Mouse (Mus musculus) liver, embryonic 16.5 days (tissue): ENCODE measurements around the gene Cnpy1. TPM values are rescaled to one million over a fixed set of nuclear protein-coding genes. Genes with fewer than 3 reads are reported as not detected.

ENCODE experiments used
- ATAC-seq: fragments of 200-750 bp; cut with Nextera tagmentation; 2 replicates; pipeline ENCODE4 v1.8.0; 2017; ENCODE audit warnings: low read depth, mild to moderate bottlenecking, moderate number of reproducible peaks, moderate library complexity
- H3K27ac ChIP-seq: fragments of 300-500 bp; sonication (generic); 2 replicates; pipeline ENCODE4 v1.5.1; 2014; ENCODE audit warnings: mild to moderate bottlenecking, low read length
- H3K27me3 ChIP-seq: fragments of 300-500 bp; sonication (generic); 2 replicates; pipeline ENCODE4 v1.6.1; 2014; ENCODE audit warnings: low read depth, low read length, mixed read lengths; ENCODE audit not compliant: control insufficient read depth, insufficient read depth
- H3K36me3 ChIP-seq: fragments of 300-500 bp; sonication (generic); 2 replicates; pipeline ENCODE4 v1.6.1; 2014; ENCODE audit warnings: mild to moderate bottlenecking; ENCODE audit not compliant: control insufficient read depth, insufficient read depth
- H3K4me1 ChIP-seq: fragments of 300-500 bp; sonication (generic); 2 replicates; pipeline ENCODE4 v1.6.1; 2014; ENCODE audit warnings: low read depth, low read length, mixed read lengths; ENCODE audit not compliant: control insufficient read depth
- H3K4me2 ChIP-seq: fragments of 300-500 bp; sonication (generic); 2 replicates; pipeline ENCODE4 v1.6.1; 2014; ENCODE audit warnings: low read depth, low read length, mixed read lengths
- H3K4me3 ChIP-seq: fragments of 300-500 bp; sonication (generic); 2 replicates; pipeline ENCODE4 v1.5.1; 2014; ENCODE audit warnings: low read depth, mild to moderate bottlenecking, low read length
- H3K9ac ChIP-seq: fragments of 300-500 bp; sonication (generic); 2 replicates; pipeline ENCODE4 v1.6.1; 2014; ENCODE audit warnings: low read depth, low read length
- H3K9me3 ChIP-seq: fragments of 300-500 bp; sonication (generic); replicated peaks from 2 replicates; pipeline ENCODE4 v1.6.1; 2016; ENCODE audit warnings: low read length; ENCODE audit not compliant: control insufficient read depth
- WGBS: fragments of 180-500 bp; shearing (Covaris S2); extraction: QIAGEN DNeasy Blood & Tissue Kit; methylation state at CpG from one replicate; pipeline ENCODE4 v1.1.7; 2014; ENCODE audit not compliant: insufficient replicate concordance; 5-methylcytosine and 5-hydroxymethylcytosine counted together
- polyA plus RNA-seq: library from polyadenylated mRNA; unstranded; fragments of >200 nt; fragmentation: Nextera tagmentation; extraction: Ambion mirVana; gene quantifications from 2 replicates; pipeline ENCODE4 v1.2.1, GENCODE M21; 2015

Cnpy1 gene
- polyA plus RNA-seq, 1 experiment from 2014 or later, result not detected

GRCm38 (mm10) chr5:28208726-28209520, 36.7 kb downstream of the Cnpy1 start:
- no peaks in the 10 kb centered on the region for H3K9me3 ChIP-seq
- WGBS, result 11% methylated on average over 20 of the region's 20 CpGs

GRCm38 (mm10) chr5:28207043-28207442, 38.6 kb downstream of the Cnpy1 start:
- no peak overlapping the region for H3K4me3 ChIP-seq
- ATAC-seq, result no peak
- no peaks in the 10 kb centered on the region for H3K9me3 ChIP-seq
- no peak overlapping the region for H3K9ac ChIP-seq
- peaks cover 54% of the 10 kb centered on the region for H3K27me3 ChIP-seq
- no peak overlapping the region for H3K4me2 ChIP-seq
- 56% methylated on average over 4 of the region's 4 CpGs for WGBS
- no peak overlapping the region for H3K27ac ChIP-seq
- no peaks in the 10 kb centered on the region for H3K36me3 ChIP-seq
- no peaks in the 10 kb centered on the region for H3K4me1 ChIP-seq

More at GRCm38 (mm10) chr5:28208726-28209520, 36.7 kb downstream of the Cnpy1 start:
- no peak overlapping the region; the same call in 1 of the 2 replicates for H3K4me3 ChIP-seq
- no peak overlapping the region for H3K27ac ChIP-seq
- no peak overlapping the region for H3K4me2 ChIP-seq
- H3K36me3 ChIP-seq, result no peaks in the 10 kb centered on the region
- H3K9ac ChIP-seq, result no peak overlapping the region
- peaks cover 57% of the 10 kb centered on the region for H3K27me3 ChIP-seq
- ATAC-seq, result no peak
- H3K4me1 ChIP-seq, result no peaks in the 10 kb centered on the region

GRCm38 (mm10) chr5:28206448-28206847, 39.2 kb downstream of the Cnpy1 start:
- Histone ChIP-seq H3K4me1 (no peaks in the 10 kb centered on the region), H3K9me3 (no peaks in the 10 kb centered on the region), H3K4me2 (no peak overlapping the region), H3K27ac (no peak overlapping the region), H3K9ac (no peak overlapping the region), H3K27me3 (peaks cover 48% of the 10 kb centered on the region), H3K36me3 (no peaks in the 10 kb centered on the region), H3K4me3 (no peak overlapping the region)
- WGBS, result 22% methylated on average over 4 of the region's 4 CpGs
- no peak for ATAC-seq

GRCm38 (mm10) chr5:28204678-28205077, 40.9 kb downstream of the Cnpy1 start:
- H3K9me3 ChIP-seq, result no peaks in the 10 kb centered on the region
- H3K4me2 ChIP-seq, result no peak overlapping the region
- H3K27me3 ChIP-seq, result peaks cover 30% of the 10 kb centered on the region
- H3K9ac ChIP-seq, result no peak overlapping the region
- H3K4me3 ChIP-seq, result no peak overlapping the region
- 35% methylated on average over 2 of the region's 2 CpGs for WGBS
- no peaks in the 10 kb centered on the region for H3K36me3 ChIP-seq
- no peaks in the 10 kb centered on the region for H3K4me1 ChIP-seq
- ATAC-seq, result no peak
- H3K27ac ChIP-seq, result no peak overlapping the region

GRCm38 (mm10) chr5:28203086-28203485, 42.5 kb downstream of the Cnpy1 start:
- Histone ChIP-seq H3K4me2 (no peak overlapping the region), H3K9me3 (no peaks in the 10 kb centered on the region)
- 50% methylated on average over 6 of the region's 6 CpGs for WGBS

GRCm38 (mm10) chr5:28199089-28199873, 46.3 kb downstream of the Cnpy1 start:
- ATAC-seq, result no peak
- peaks cover 12% of the 10 kb centered on the region; the same call in 1 of the 2 replicates for H3K27me3 ChIP-seq
- no peak overlapping the region for H3K9ac ChIP-seq
- 26% methylated on average over 7 of the region's 7 CpGs for WGBS
- H3K9me3 ChIP-seq, result no peaks in the 10 kb centered on the region
- no peaks in the 10 kb centered on the region for H3K4me1 ChIP-seq
- H3K4me3 ChIP-seq, result no peak overlapping the region
- H3K27ac ChIP-seq, result no peak overlapping the region
- no peak overlapping the region for H3K4me2 ChIP-seq
- H3K36me3 ChIP-seq, result no peaks in the 10 kb centered on the region

More at GRCm38 (mm10) chr5:28203086-28203485, 42.5 kb downstream of the Cnpy1 start:
- no peak overlapping the region for H3K4me3 ChIP-seq
- H3K4me1 ChIP-seq, result no peaks in the 10 kb centered on the region
- H3K27me3 ChIP-seq, result peaks cover 14% of the 10 kb centered on the region
- no peaks in the 10 kb centered on the region for H3K36me3 ChIP-seq
- ATAC-seq, result no peak
- no peak overlapping the region for H3K27ac ChIP-seq
- H3K9ac ChIP-seq, result no peak overlapping the region

- H3K9me3 ChIP-seq, result no peaks in the 10 kb centered on the region
- H3K36me3 ChIP-seq, result no peaks in the 10 kb centered on the region
- WGBS, result 25% methylated on average over 2 of the region's 2 CpGs
- no peak overlapping the region for H3K4me2 ChIP-seq
- ATAC-seq, result no peak
- no peak overlapping the region for H3K4me3 ChIP-seq
- no peak overlapping the region for H3K27ac ChIP-seq
- H3K4me1 ChIP-seq, result no peaks in the 10 kb centered on the region
- H3K9ac ChIP-seq, result no peak overlapping the region
- peaks cover 13% of the 10 kb centered on the region for H3K27me3 ChIP-seq
These were observed 50.1 kb downstream of the Cnpy1 start for GRCm38 (mm10) chr5:28195473-28195872.

GRCm38 (mm10) chr5:28192099-28192454, 53.5 kb downstream of the Cnpy1 start:
- H3K27me3 ChIP-seq, result peaks cover 13% of the 10 kb centered on the region
- H3K4me1 ChIP-seq, result no peaks in the 10 kb centered on the region
- no peaks in the 10 kb centered on the region for H3K36me3 ChIP-seq
- no peaks in the 10 kb centered on the region for H3K9me3 ChIP-seq
- no peak overlapping the region for H3K9ac ChIP-seq
- H3K4me2 ChIP-seq, result no peak overlapping the region
- ATAC-seq, result no peak
- H3K27ac ChIP-seq, result no peak overlapping the region
- no peak overlapping the region for H3K4me3 ChIP-seq
- 38% methylated on average over 4 of the region's 4 CpGs for WGBS
